Mouse (Mus musculus): ENCODE data around the gene Tob2.

DNA sequence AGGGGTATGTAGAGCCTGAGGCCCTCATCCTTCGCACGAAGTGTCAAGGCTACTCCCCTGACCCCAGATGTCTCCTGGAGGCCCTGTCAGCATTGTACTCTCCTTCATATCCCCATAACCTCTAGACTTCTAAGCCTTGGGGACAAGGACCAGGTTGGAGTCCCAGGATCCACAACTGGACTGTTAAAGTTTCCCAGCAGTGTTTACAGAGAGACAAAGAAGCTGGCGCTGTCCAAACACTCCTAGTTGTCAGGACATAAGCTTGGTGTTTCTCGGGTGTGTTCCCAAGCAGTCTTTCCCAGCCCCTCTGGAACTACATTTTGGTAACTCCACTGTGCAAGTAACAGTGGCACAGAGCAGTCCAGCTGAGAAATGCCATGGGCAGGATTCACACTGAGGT is 25.1 kb downstream of the Tob2 start:
- TF ChIP-seq CTCF (IDR thresholded peaks at IDR 0.05; ENCODE audit: insufficient read depth, low read length) (no peak), POLR2A (IDR thresholded peaks at IDR 0.05; ENCODE audit: borderline replicate concordance, extremely low read depth, low read depth, low read length) (no peak)
